Mouse (Mus musculus) kidney, adult 9 months (tissue): ENCODE measurements around the gene Fbxo41.
A peak's percentile ranks its signal among the peaks of the same experiment; 100 is the strongest.
"Not testable (repeated sequence)": the region's sequence is repeated elsewhere in the genome, so short reads cannot be mapped to it uniquely, and the experiment has no call there.

Experiments used
- DNase-seq: peaks from one replicate; pipeline ENCODE4 v3.0.0; 2022

The Fbxo41 gene

GRCm38 (mm10) chr6:85490252-85490651 is 12.5 kb downstream of the Fbxo41 start:
- DNase-seq, result no peak

DNA sequence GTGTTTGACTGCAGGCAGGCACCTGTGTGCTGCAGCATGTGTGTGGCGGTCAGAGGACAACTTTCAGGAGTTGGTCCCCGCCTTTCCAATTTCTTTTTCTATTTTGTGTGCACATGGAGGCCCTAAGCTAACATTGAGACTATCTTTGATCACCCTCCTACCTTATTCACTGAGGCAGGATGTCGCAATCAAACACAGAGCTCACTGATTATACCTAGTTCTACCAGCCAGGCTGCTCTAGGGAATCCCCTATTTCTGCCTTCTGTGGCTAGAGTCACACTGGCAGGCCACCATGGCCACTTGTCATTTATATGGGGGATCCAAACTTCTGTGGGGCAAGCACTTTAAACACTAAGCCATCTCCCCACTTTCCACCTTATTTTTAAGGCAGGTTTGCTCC is 13.1 kb downstream of the Fbxo41 start:
- DNase-seq, result no peak

DNA sequence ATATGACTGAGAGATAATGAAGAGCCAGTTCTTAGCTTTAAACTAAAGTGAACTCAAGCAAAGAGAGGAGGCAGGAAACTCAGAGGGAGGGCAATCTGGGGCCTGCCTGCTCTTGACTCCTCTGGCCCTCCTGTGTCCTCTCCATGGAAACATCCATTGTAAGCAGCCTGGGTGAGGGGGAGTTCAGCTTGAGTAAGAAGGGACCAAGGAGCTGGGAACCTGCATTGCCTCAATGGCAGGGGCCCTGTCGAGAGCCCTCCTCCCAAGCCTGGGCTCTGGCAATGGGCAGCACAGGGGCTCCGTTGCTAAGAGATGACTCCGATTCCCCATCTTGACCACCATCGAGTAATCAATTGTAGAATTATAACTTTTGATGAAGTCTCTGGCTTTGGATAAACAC is 14.3 kb downstream of the Fbxo41 start:
- DNase-seq, result no peak

- DNase-seq, result no peak
Observed at GRCm38 (mm10) chr6:85485738-85486137, 17.1 kb downstream of the Fbxo41 start.

DNA sequence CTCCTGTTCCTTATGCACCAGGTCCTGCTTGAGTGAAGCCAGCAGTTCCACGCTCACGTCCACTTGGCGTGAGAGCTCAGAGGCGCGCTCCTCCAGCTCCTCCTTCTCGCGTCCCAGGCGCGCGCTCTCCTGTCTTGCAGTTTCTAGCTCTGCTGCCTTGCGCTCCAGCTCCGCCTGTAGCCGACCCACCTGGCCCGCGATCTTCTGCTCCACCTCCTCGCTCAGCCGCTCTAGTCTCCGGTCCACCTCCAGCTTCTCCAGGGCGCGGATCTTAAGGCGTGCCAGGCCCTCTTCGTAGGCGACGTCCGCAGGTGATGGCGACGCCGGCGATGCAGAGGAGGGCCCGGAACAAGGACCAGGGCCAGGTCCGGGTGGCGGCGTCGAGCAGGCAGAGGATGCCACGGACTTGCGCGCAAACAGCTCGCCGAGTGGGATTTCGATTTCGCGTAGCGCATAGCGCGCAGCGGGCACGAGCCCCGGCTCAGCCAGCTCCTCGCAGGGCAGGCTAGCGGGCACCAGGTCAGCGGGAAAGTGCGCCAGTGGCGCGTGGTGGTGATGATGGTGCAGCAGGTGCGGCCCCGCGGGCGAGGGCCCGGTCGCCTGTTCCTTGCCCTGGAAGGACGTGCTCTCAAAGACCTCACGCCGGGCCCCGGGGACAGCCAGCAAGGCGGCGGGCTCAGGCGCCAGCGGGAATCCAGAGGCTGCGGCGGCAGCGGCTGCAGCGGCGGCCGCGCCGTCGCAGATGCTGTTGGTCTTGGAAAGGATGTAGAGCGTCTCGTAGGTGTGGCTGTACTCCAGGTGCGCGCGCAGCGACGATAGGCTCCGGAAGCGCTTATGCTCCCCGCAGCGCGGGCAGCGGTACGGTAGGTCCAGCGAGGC is 18.7 kb downstream of the Fbxo41 start:
- no peak for DNase-seq

- no peak for DNase-seq
Observed at GRCm38 (mm10) chr6:85480685-85481084, 22.1 kb downstream of the Fbxo41 start.

GRCm38 (mm10) chr6:85479979-85480378 is 22.8 kb downstream of the Fbxo41 start:
- no peak for DNase-seq

DNA sequence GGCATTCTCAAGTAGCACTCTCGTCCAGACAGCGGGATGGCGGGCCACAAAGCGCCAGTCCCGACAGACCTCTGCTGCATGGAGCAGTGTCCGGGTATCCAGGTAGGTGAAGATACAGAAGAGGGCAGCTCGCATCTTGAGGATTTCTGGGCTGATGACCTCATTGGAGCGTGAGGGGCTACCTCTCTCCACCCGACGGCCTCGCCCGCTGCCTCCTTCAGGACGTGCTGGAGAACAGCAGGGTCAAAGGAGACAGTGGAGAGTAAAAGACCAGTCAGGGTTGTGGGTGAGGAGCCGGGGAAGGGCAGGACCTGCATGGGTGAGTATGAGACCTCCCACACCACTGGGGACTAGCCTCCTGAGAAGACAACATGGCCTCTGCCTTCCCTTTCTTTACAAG is 24.4 kb downstream of the Fbxo41 start:
- no peak for DNase-seq

- peak; percentile 19 for DNase-seq
Observed at GRCm38 (mm10) chr6:85477366-85477917, 25.4 kb downstream of the Fbxo41 start.

DNA sequence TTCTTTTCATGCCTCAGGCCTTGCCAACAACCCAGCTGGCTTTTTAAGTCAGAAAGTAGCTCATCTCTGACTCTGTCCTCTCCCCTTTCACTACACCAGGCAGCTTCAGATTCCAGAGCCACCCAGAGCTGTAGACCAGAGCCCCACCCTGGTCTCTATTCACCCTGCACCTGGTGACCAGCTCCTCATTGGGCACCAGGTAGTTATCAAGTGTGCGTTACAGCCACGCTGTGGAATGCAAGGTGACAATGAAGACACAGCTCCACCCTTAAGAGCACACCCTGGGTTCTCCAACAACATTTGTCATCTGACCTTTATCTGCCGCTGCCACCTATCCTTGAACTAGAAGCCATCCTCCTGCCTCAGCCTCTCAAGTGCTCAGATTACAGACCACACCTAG is 27.2 kb downstream of the Fbxo41 start:
- no peak for DNase-seq

- DNase-seq, result no peak
Observed at GRCm38 (mm10) chr6:85472542-85472941, 30.3 kb downstream of the Fbxo41 start.

GRCm38 (mm10) chr6:85471962-85472361 is 30.8 kb downstream of the Fbxo41 start:
- no peak for DNase-seq

- DNase-seq, result no peak
Observed at GRCm38 (mm10) chr6:85469660-85470430, 32.9 kb downstream of the Fbxo41 start.

- peak; percentile 17 for DNase-seq
Observed at GRCm38 (mm10) chr6:85465381-85465780, 37.4 kb downstream of the Fbxo41 start.

DNA sequence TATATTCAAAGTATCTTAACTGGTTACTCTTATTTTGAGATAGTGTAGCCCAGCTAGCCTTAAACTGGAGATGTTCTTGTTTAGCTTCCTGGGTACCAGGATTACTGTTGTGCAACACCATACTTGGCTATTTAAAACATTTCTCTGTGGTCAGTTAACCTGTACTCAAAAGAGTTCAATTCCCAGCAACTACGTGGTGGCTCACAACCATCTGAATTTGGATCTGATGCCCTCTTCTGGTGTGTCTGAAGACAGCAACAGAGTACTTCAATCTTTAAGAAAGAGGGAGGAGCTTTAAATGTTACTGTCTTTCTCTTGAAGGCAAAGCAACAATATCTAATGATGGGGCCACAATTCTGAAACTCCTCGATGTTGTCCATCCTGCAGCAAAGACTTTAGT is 43.2 kb downstream of the Fbxo41 start:
- no peak for DNase-seq

GRCm38 (mm10) chr6:85452816-85453215 is 50.0 kb downstream of the Fbxo41 start:
- no peak for DNase-seq

DNA sequence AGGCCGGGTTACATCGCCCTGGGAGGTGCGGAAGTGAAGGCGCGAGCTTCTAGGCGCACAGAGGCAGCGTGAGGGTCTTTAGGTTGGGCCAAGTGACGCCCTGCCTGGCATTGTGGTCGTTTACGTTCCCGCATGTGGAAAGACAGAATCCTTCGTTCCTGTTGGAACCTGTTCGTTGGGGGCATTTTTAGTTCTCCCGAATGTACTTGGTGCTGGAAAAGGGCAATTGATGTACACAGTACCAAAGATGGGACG is 50.5 kb downstream of the Fbxo41 start:
- no peak for DNase-seq

- DNase-seq, result peak; percentile 99
Observed at GRCm38 (mm10) chr6:85451664-85452410, 51.0 kb downstream of the Fbxo41 start, which contains the start of gene Pradc1. Pradc1 (minus strand) TSS chr6:85451970.

- peak; percentile 99 for DNase-seq
Observed at GRCm38 (mm10) chr6:85450697-85451663, 51.8 kb downstream of the Fbxo41 start, which contains the start of gene Cct7. Cct7 (plus strand) TSS chr6:85451514.

GRCm38 (mm10) chr6:85450140-85450539 is 52.7 kb downstream of the Fbxo41 start:
- not testable (repeated sequence) for DNase-seq

DNA sequence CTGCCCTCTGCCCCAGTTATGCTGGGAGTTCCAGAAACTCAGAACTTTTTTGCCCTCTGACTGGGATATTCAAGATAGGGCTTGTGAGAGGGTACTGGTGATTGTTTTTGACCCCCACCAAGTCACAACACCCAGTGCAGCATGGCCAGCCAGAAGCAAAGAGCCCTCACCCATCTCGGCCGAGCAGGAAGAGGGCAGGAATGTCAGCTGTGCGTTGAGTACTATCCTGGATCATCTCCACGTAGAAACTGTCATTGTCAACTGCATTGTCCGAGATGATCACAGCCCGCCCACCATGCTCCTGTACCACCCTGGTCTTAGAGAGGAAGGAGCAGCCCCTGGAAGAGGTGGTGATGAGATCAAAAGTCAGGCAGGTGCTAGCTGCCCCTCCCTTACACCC is 55.4 kb downstream of the Fbxo41 start:
- DNase-seq, result no peak

- DNase-seq, result no peak
Observed at GRCm38 (mm10) chr6:85445286-85445685, 57.5 kb downstream of the Fbxo41 start.
